Mouse (Mus musculus): Measurements from ENCODE around the gene Cyp27b1. TPM values are rescaled to one million over a fixed set of nuclear protein-coding genes. Genes with fewer than 3 reads are reported as not detected.

Gene Cyp27b1
- polyA plus RNA-seq, 1 experiment from 2014 or later = 0.09 TPM

- Histone ChIP-seq H3K27me3 (ENCODE audit: control insufficient read depth, insufficient read depth, low read length) (no peaks in the 10 kb centered on the region; the same call in 1 of the 2 replicates), H3K4me1 (ENCODE audit: control insufficient read depth, insufficient read depth, low read length) (0 out of 2 replicates have a peak, but pooled peaks cover 6% of the 10 kb centered on the region), H3K36me3 (ENCODE audit: control insufficient read depth, insufficient read depth, low read length) (peaks cover 4% of the 10 kb centered on the region), H3K4me2 (ENCODE audit: low read depth) (peak overlapping the region; percentile 100), H3K9me3 (ENCODE audit: control insufficient read depth, low read length) (no peaks in the 10 kb centered on the region), H3K4me3 (ENCODE audit: low read depth, low read length) (peak overlapping the region; percentile 77), H3K27ac (ENCODE audit: low read depth, low read length) (no peak overlapping the region), H3K9ac (ENCODE audit: low read length) (peak overlapping the region; percentile 66)
- ATAC-seq (ENCODE audit: insufficient read depth, low FRiP score, low TSS enrichment) (no peak), DNase-seq (ENCODE audit: low spot score) (no peak)
- WGBS = 14% methylated on average over 5 of the region's 5 CpGs
Measured at GRCm38 (mm10) chr10:127042468-127043115, 5.5 kb upstream of the Cyp27b1 start.

- DNase-seq (ENCODE audit: low spot score) (no peak), ATAC-seq (ENCODE audit: insufficient read depth, low FRiP score, low TSS enrichment) (no peak)
- Histone ChIP-seq H3K9me3 (ENCODE audit: control insufficient read depth, low read length) (no peaks in the 10 kb centered on the region), H3K36me3 (ENCODE audit: control insufficient read depth, insufficient read depth, low read length) (peaks cover 4% of the 10 kb centered on the region), H3K4me3 (ENCODE audit: low read depth, low read length) (no peak overlapping the region), H3K27me3 (ENCODE audit: control insufficient read depth, insufficient read depth, low read length) (peaks cover 6% of the 10 kb centered on the region), H3K4me2 (ENCODE audit: low read depth) (no peak overlapping the region), H3K4me1 (ENCODE audit: control insufficient read depth, insufficient read depth, low read length) (0 out of 2 replicates have a peak, but pooled peaks cover 6% of the 10 kb centered on the region), H3K9ac (ENCODE audit: low read length) (no peak overlapping the region), H3K27ac (ENCODE audit: low read depth, low read length) (no peak overlapping the region)
- 82% methylated on average over 6 of the region's 6 CpGs for WGBS
Measured at GRCm38 (mm10) chr10:127043187-127043586, 4.9 kb upstream of the Cyp27b1 start.

GRCm38 (mm10) chr10:127048608-127049394 lies 751 bp downstream of the Cyp27b1 start:
- H3K36me3 ChIP-seq (ENCODE audit: control insufficient read depth, insufficient read depth, low read length) = peaks cover 4% of the 10 kb centered on the region
- WGBS = 4% methylated on average over 35 of the region's 35 CpGs
- no peak for ATAC-seq (ENCODE audit: insufficient read depth, low FRiP score, low TSS enrichment)
- peak overlapping the region; percentile 3; the same call in 1 of the 2 replicates for H3K4me3 ChIP-seq (ENCODE audit: low read depth, low read length)
- H3K4me2 ChIP-seq (ENCODE audit: low read depth) = no peak overlapping the region
- H3K27me3 ChIP-seq (ENCODE audit: control insufficient read depth, insufficient read depth, low read length) = peaks cover 36% of the 10 kb centered on the region
- no peak for DNase-seq (ENCODE audit: low spot score)
- no peak overlapping the region for H3K9ac ChIP-seq (ENCODE audit: low read length)
- H3K27ac ChIP-seq (ENCODE audit: low read depth, low read length) = no peak overlapping the region
- H3K4me1 ChIP-seq (ENCODE audit: control insufficient read depth, insufficient read depth, low read length) = no peaks in the 10 kb centered on the region; the same call in 1 of the 2 replicates
- H3K9me3 ChIP-seq (ENCODE audit: control insufficient read depth, low read length) = no peaks in the 10 kb centered on the region

- Histone ChIP-seq H3K27me3 (ENCODE audit: control insufficient read depth, insufficient read depth, low read length) (peaks cover 36% of the 10 kb centered on the region), H3K9me3 (ENCODE audit: control insufficient read depth, low read length) (no peaks in the 10 kb centered on the region), H3K27ac (ENCODE audit: low read depth, low read length) (no peak overlapping the region), H3K4me3 (ENCODE audit: low read depth, low read length) (peak overlapping the region; percentile 3; the same call in 1 of the 2 replicates), H3K9ac (ENCODE audit: low read length) (no peak overlapping the region), H3K4me1 (ENCODE audit: control insufficient read depth, insufficient read depth, low read length) (no peaks in the 10 kb centered on the region; the same call in 1 of the 2 replicates), H3K36me3 (ENCODE audit: control insufficient read depth, insufficient read depth, low read length) (peaks cover 3% of the 10 kb centered on the region), H3K4me2 (ENCODE audit: low read depth) (no peak overlapping the region)
- DNase-seq (ENCODE audit: low spot score) (no peak), ATAC-seq (ENCODE audit: insufficient read depth, low FRiP score, low TSS enrichment) (no peak)
- 2% methylated on average over 29 of the region's 29 CpGs for WGBS
Measured at GRCm38 (mm10) chr10:127049395-127050118, 1.5 kb downstream of the Cyp27b1 start.

- no peaks in the 10 kb centered on the region for H3K9me3 ChIP-seq (ENCODE audit: control insufficient read depth, low read length)
- no peaks in the 10 kb centered on the region; the same call in 1 of the 2 replicates for H3K4me1 ChIP-seq (ENCODE audit: control insufficient read depth, insufficient read depth, low read length)
- H3K4me2 ChIP-seq (ENCODE audit: low read depth) = no peak overlapping the region
- H3K27me3 ChIP-seq (ENCODE audit: control insufficient read depth, insufficient read depth, low read length) = peaks cover 36% of the 10 kb centered on the region
- H3K36me3 ChIP-seq (ENCODE audit: control insufficient read depth, insufficient read depth, low read length) = no peaks in the 10 kb centered on the region
- DNase-seq (ENCODE audit: low spot score) (no peak), ATAC-seq (ENCODE audit: insufficient read depth, low FRiP score, low TSS enrichment) (no peak)
- no peak overlapping the region for H3K4me3 ChIP-seq (ENCODE audit: low read depth, low read length)
- WGBS = 20% methylated on average over 10 of the region's 10 CpGs
- H3K9ac ChIP-seq (ENCODE audit: low read length) = no peak overlapping the region
- H3K27ac ChIP-seq (ENCODE audit: low read depth, low read length) = no peak overlapping the region
Measured at GRCm38 (mm10) chr10:127050119-127050474, 2.0 kb downstream of the Cyp27b1 start.

- no peak for DNase-seq (ENCODE audit: low spot score)
- no peak overlapping the region for H3K27ac ChIP-seq (ENCODE audit: low read depth, low read length)
- H3K9me3 ChIP-seq (ENCODE audit: control insufficient read depth, low read length) = no peaks in the 10 kb centered on the region
- WGBS = 66% methylated on average over 4 of the region's 4 CpGs
- peaks cover 15% of the 10 kb centered on the region for H3K27me3 ChIP-seq (ENCODE audit: control insufficient read depth, insufficient read depth, low read length)
- 0 out of 2 replicates have a peak, but pooled peaks cover 2% of the 10 kb centered on the region for H3K36me3 ChIP-seq (ENCODE audit: control insufficient read depth, insufficient read depth, low read length)
- peaks cover 6% of the 10 kb centered on the region for H3K4me1 ChIP-seq (ENCODE audit: control insufficient read depth, insufficient read depth, low read length)
- H3K9ac ChIP-seq (ENCODE audit: low read length) = no peak overlapping the region
- no peak for ATAC-seq (ENCODE audit: insufficient read depth, low FRiP score, low TSS enrichment)
- H3K4me2 ChIP-seq (ENCODE audit: low read depth) = no peak overlapping the region
- H3K4me3 ChIP-seq (ENCODE audit: low read depth, low read length) = no peak overlapping the region
Measured at GRCm38 (mm10) chr10:127054646-127055045, 6.6 kb downstream of the Cyp27b1 start.

- Histone ChIP-seq H3K4me2 (ENCODE audit: low read depth) (no peak overlapping the region), H3K36me3 (ENCODE audit: control insufficient read depth, insufficient read depth, low read length) (0 out of 2 replicates have a peak, but pooled peaks cover 2% of the 10 kb centered on the region), H3K4me3 (ENCODE audit: low read depth, low read length) (no peak overlapping the region), H3K9me3 (ENCODE audit: control insufficient read depth, low read length) (no peaks in the 10 kb centered on the region), H3K27ac (ENCODE audit: low read depth, low read length) (no peak overlapping the region), H3K9ac (ENCODE audit: low read length) (no peak overlapping the region), H3K27me3 (ENCODE audit: control insufficient read depth, insufficient read depth, low read length) (peaks cover 10% of the 10 kb centered on the region), H3K4me1 (ENCODE audit: control insufficient read depth, insufficient read depth, low read length) (peaks cover 6% of the 10 kb centered on the region)
- no peak for DNase-seq (ENCODE audit: low spot score)
- ATAC-seq (ENCODE audit: insufficient read depth, low FRiP score, low TSS enrichment) = no peak
- WGBS = 92% methylated on average over 8 of the region's 8 CpGs
Measured at GRCm38 (mm10) chr10:127055406-127055805, 7.4 kb downstream of the Cyp27b1 start.

- ATAC-seq (ENCODE audit: insufficient read depth, low FRiP score, low TSS enrichment) (no peak), DNase-seq (ENCODE audit: low spot score) (no peak)
- 87% methylated on average over 19 of the region's 20 CpGs for WGBS
Measured at GRCm38 (mm10) chr10:127056490-127056889, 8.4 kb downstream of the Cyp27b1 start.

More at GRCm38 (mm10) chr10:127056490-127056889, 8.4 kb downstream of the Cyp27b1 start:
- Histone ChIP-seq H3K4me3 (ENCODE audit: low read depth, low read length) (no peak overlapping the region), H3K36me3 (ENCODE audit: control insufficient read depth, insufficient read depth, low read length) (0 out of 2 replicates have a peak, but pooled peaks cover 2% of the 10 kb centered on the region), H3K9ac (ENCODE audit: low read length) (no peak overlapping the region), H3K4me1 (ENCODE audit: control insufficient read depth, insufficient read depth, low read length) (peaks cover 10% of the 10 kb centered on the region), H3K27me3 (ENCODE audit: control insufficient read depth, insufficient read depth, low read length) (peaks cover 7% of the 10 kb centered on the region), H3K27ac (ENCODE audit: low read depth, low read length) (no peak overlapping the region), H3K4me2 (ENCODE audit: low read depth) (no peak overlapping the region), H3K9me3 (ENCODE audit: control insufficient read depth, low read length) (no peaks in the 10 kb centered on the region)
